8 mouse cellular contexts compared by ENCODE assay signal in the genomic region with DNA sequence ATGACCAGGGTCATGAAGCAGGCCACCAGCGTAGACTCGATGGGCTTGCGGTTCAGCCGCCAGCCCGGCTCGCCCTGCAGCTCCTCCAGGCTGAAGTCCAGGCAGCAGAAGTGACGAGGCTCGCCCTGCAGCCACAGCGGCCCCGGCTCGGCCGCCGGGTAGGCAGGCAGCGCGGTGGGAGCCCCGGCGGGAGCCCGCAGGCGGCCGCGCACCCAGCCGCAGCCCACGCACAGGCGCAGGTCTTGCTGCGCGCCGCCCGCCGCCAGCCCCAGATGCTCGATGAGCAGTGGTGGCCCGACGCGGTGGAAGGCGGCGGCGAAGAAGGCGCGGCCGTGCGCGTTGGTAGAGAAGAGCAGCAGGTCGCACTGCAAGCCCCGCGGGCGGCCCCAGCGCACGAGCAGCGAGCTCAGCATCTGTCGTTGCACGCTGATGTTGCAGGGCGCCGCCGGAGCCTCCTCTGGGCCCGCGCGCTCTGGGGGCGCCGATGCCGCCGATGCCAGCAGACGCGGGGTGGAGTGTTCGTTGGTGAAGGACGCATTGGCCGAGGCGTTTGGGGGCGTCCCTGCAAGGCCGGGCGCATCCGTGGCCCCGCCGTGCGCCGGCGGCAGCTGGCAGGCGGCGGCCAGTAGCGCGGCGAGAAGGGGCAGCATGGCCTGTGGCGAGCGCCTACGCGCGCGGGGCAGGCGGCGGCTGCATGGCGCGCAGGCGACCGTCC. TPM values are rescaled to one million over a fixed set of nuclear protein-coding genes. Genes with fewer than 3 reads are reported as not detected.
DNase-seq lines count a peak whose midpoint lies in the region; ATAC-seq and TF ChIP-seq lines count a peak whose summit lies in the region.

No protein-coding gene starts in this region.

- no peak for DNase-seq in heart, adult 2 months
- DNase-seq in heart, adult 18-20 months = no peak
- peak; percentile 88 for DNase-seq in adrenal gland, adult 2 months
- peak; percentile 78 for DNase-seq in forebrain, embryonic 14.5 days (ENCODE audit: low spot score)
- no peak for DNase-seq in limb, embryonic 10.5 days (ENCODE audit: low spot score)

- intact Hi-C loops in heart, adult 2 months (cut with DNase I) = loop anchor here (2.0 to 5.0 kb wide), 3 partner anchors 107 to 267 kb away; a partner anchor contains a TSS

- H3K9ac ChIP-seq in heart, adult 2 months (ENCODE audit: low read depth, low read length) = peak overlapping the region; percentile 72
- H3K9ac ChIP-seq in forebrain, embryonic 14.5 days (ENCODE audit: low read length) = peak overlapping the region; percentile 65
- H3K9ac ChIP-seq in hindbrain, embryonic 16.5 days (ENCODE audit: low read depth, low read length) = peak overlapping the region; percentile 91
- H3K9ac ChIP-seq in midbrain, embryonic 15.5 days = peak overlapping the region; percentile 68
- H3K9ac ChIP-seq in stomach, embryonic 15.5 days = peak overlapping the region; percentile 52

- TF ChIP-seq EP300 in heart, adult 2 months (IDR thresholded peaks at IDR 0.05; ENCODE audit: insufficient read depth, low read depth, low read length) = no peak

- H3K36me3 ChIP-seq in heart, adult 2 months (ENCODE audit: control insufficient read depth, insufficient read depth, low read length) = no peaks in the 10 kb centered on the region
- no peaks in the 10 kb centered on the region for H3K36me3 ChIP-seq in forebrain, embryonic 14.5 days (ENCODE audit: control insufficient read depth, insufficient read depth, low read length)
- H3K36me3 ChIP-seq in hindbrain, embryonic 16.5 days (ENCODE audit: control insufficient read depth, insufficient read depth, low read length) = no peaks in the 10 kb centered on the region
- no peaks in the 10 kb centered on the region; the same call in 1 of the 2 replicates for H3K36me3 ChIP-seq in limb, embryonic 10.5 days
- H3K36me3 ChIP-seq in midbrain, embryonic 15.5 days (replicated peaks) = no peaks in the 10 kb centered on the region
- H3K36me3 ChIP-seq in stomach, embryonic 15.5 days = no peaks in the 10 kb centered on the region

- no peaks in the 10 kb centered on the region for H3K4me1 ChIP-seq in heart, adult 2 months (ENCODE audit: control insufficient read depth, insufficient read depth, low read length)
- 0 out of 2 replicates have a peak, but pooled peaks cover 3% of the 10 kb centered on the region for H3K4me1 ChIP-seq in forebrain, embryonic 14.5 days (ENCODE audit: control insufficient read depth, insufficient read depth, low read length)
- peaks cover 2% of the 10 kb centered on the region for H3K4me1 ChIP-seq in hindbrain, embryonic 16.5 days (ENCODE audit: control insufficient read depth, insufficient read depth, low read depth, low read length)
- H3K4me1 ChIP-seq in limb, embryonic 10.5 days = peaks cover 17% of the 10 kb centered on the region
- no peaks in the 10 kb centered on the region for H3K4me1 ChIP-seq in midbrain, embryonic 15.5 days
- H3K4me1 ChIP-seq in stomach, embryonic 15.5 days = peaks cover 5% of the 10 kb centered on the region; the same call in 1 of the 2 replicates

- no peak for TF ChIP-seq POLR2A in heart, adult 2 months (IDR thresholded peaks at IDR 0.05; ENCODE audit: insufficient read depth, low read depth, low read length)

- no peak for TF ChIP-seq CTCF in heart, adult 2 months (IDR thresholded peaks at IDR 0.05)

- WGBS in heart, adult 2 months = under 1% methylated on average over 92 of the region's 92 CpGs
- WGBS in forebrain, embryonic 14.5 days = under 1% methylated on average over 74 of the region's 92 CpGs
- WGBS in hindbrain, embryonic 16.5 days = under 1% methylated on average over 54 of the region's 92 CpGs
- WGBS in limb, embryonic 10.5 days = under 1% methylated on average over 87 of the region's 92 CpGs
- under 1% methylated on average over 89 of the region's 92 CpGs for WGBS in midbrain, embryonic 15.5 days
- WGBS in stomach, embryonic 15.5 days = 0% methylated on average over 89 of the region's 92 CpGs

- no peak overlapping the region; the same call in none of the 2 replicates for H3K27ac ChIP-seq in heart, adult 2 months
- peak overlapping the region; percentile 64 for H3K27ac ChIP-seq in forebrain, embryonic 14.5 days (ENCODE audit: low read depth, low read length)
- H3K27ac ChIP-seq in hindbrain, embryonic 16.5 days (ENCODE audit: low read depth, low read length) = peak overlapping the region; percentile 87
- H3K27ac ChIP-seq in limb, embryonic 10.5 days = peak overlapping the region; percentile 83
- peak overlapping the region; percentile 78 for H3K27ac ChIP-seq in midbrain, embryonic 15.5 days
- peak overlapping the region; percentile 67 for H3K27ac ChIP-seq in stomach, embryonic 15.5 days

- H3K9me3 ChIP-seq in forebrain, embryonic 14.5 days (replicated peaks; ENCODE audit: control insufficient read depth, low read length) = no peaks in the 10 kb centered on the region
- no peaks in the 10 kb centered on the region for H3K9me3 ChIP-seq in hindbrain, embryonic 16.5 days (ENCODE audit: control insufficient read depth, low read length)
- H3K9me3 ChIP-seq in limb, embryonic 10.5 days (replicated peaks) = no peaks in the 10 kb centered on the region
- no peaks in the 10 kb centered on the region for H3K9me3 ChIP-seq in midbrain, embryonic 15.5 days
- no peaks in the 10 kb centered on the region for H3K9me3 ChIP-seq in stomach, embryonic 15.5 days

- ATAC-seq in forebrain, embryonic 14.5 days = peak; percentile 74
- ATAC-seq in hindbrain, embryonic 16.5 days = peak; percentile 85
- peak; percentile 83 for ATAC-seq in midbrain, embryonic 15.5 days (replicated peaks)
- ATAC-seq in stomach, embryonic 15.5 days (ENCODE audit: insufficient read depth, low FRiP score, low read depth) = peak; percentile 70

- H3K27me3 ChIP-seq in heart, adult 2 months (ENCODE audit: control insufficient read depth, insufficient read depth, low read length) = no peaks in the 10 kb centered on the region
- peaks cover 11% of the 10 kb centered on the region; the same call in 1 of the 2 replicates for H3K27me3 ChIP-seq in forebrain, embryonic 14.5 days (replicated peaks; ENCODE audit: control insufficient read depth, insufficient read depth, low read length)
- no peaks in the 10 kb centered on the region for H3K27me3 ChIP-seq in hindbrain, embryonic 16.5 days (replicated peaks; ENCODE audit: control insufficient read depth, insufficient read depth, low read length)
- peaks cover 39% of the 10 kb centered on the region for H3K27me3 ChIP-seq in limb, embryonic 10.5 days (ENCODE audit: low read depth, poor library complexity, severe bottlenecking)
- H3K27me3 ChIP-seq in midbrain, embryonic 15.5 days (replicated peaks) = no peaks in the 10 kb centered on the region
- no peaks in the 10 kb centered on the region; the same call in 1 of the 2 replicates for H3K27me3 ChIP-seq in stomach, embryonic 15.5 days (replicated peaks)

- peak overlapping the region; percentile 87 for H3K4me2 ChIP-seq in forebrain, embryonic 14.5 days (ENCODE audit: low read length)
- H3K4me2 ChIP-seq in hindbrain, embryonic 16.5 days (ENCODE audit: low read length) = peak overlapping the region; percentile 83
- H3K4me2 ChIP-seq in midbrain, embryonic 15.5 days = peak overlapping the region; percentile 63
- H3K4me2 ChIP-seq in stomach, embryonic 15.5 days = peak overlapping the region; percentile 99

- H3K4me3 ChIP-seq in heart, adult 2 months = peak overlapping the region; percentile 70
- peak overlapping the region; percentile 63 for H3K4me3 ChIP-seq in forebrain, embryonic 14.5 days (ENCODE audit: low read depth, low read length)
- H3K4me3 ChIP-seq in hindbrain, embryonic 16.5 days (ENCODE audit: low read length) = peak overlapping the region; percentile 92
- H3K4me3 ChIP-seq in limb, embryonic 10.5 days = peak overlapping the region; percentile 74
- peak overlapping the region; percentile 70 for H3K4me3 ChIP-seq in midbrain, embryonic 15.5 days
- H3K4me3 ChIP-seq in stomach, embryonic 15.5 days (replicated peaks) = peak overlapping the region; percentile 83

- no peaks in the 10 kb centered on the region for H3K79me2 ChIP-seq in heart, adult 2 months (replicated peaks; ENCODE audit: control insufficient read depth, insufficient read depth, low read length)

RNA-seq across cellular contexts. Expression of a gene that starts 0.5 kb away (rescaled TPM):
- 1 to 10 TPM; 4.5 to 5.5 TPM for total RNA-seq in heart, adult 2 months (2021)
- polyA plus RNA-seq in heart, adult 2 months (2012; rRNA removed) = 0.94 and 2.1 TPM in 2 replicates
- 1 to 10 TPM; 4.5 to 6.5 TPM for total RNA-seq in heart, adult 18-20 months (2021)
- 10 to 100 TPM in 1 of 2 experiments, 1 to 10 TPM in 1; 4.5 to 11.0 TPM for total RNA-seq in adrenal gland, adult 2 months (2021)
- 42.7 and 50.3 TPM in 2 replicates for polyA plus RNA-seq in adrenal gland, adult 2 months (2012; rRNA removed)
- polyA plus RNA-seq in forebrain, embryonic 14.5 days (2014; fragmentation: Nextera tagmentation; extraction: Ambion mirVana) = 18.5 and 18.7 TPM in 2 replicates
- 25.3 and 32.3 TPM in 2 replicates for polyA plus RNA-seq in hindbrain, embryonic 16.5 days (2015; fragmentation: Nextera tagmentation; extraction: Ambion mirVana)
- 4.2 and 4.9 TPM in 2 replicates for polyA plus RNA-seq in limb, embryonic 10.5 days (2016; fragmentation: Nextera tagmentation; extraction: Ambion mirVana)
- 40.8 and 41.8 TPM in 2 replicates for polyA plus RNA-seq in midbrain, embryonic 15.5 days (2015; fragmentation: Nextera tagmentation; extraction: Ambion mirVana)
- 14.9 and 17.1 TPM in 2 replicates for polyA plus RNA-seq in stomach, embryonic 15.5 days (2015; fragmentation: Nextera tagmentation; extraction: Ambion mirVana)

RNA-seq across cellular contexts. Expression of a gene that starts 44.2 kb away (rescaled TPM):
- under 1 TPM; 0.10 to 0.11 TPM for total RNA-seq in heart, adult 2 months (2021)
- 0.50 and 0.78 TPM in 2 replicates for polyA plus RNA-seq in heart, adult 2 months (2012; rRNA removed)
- total RNA-seq in heart, adult 18-20 months (2021) = under 1 TPM; 0.17 to 0.36 TPM
- under 1 TPM; 0.14 to 0.17 TPM for total RNA-seq in adrenal gland, adult 2 months (2021)
- polyA plus RNA-seq in adrenal gland, adult 2 months (2012; rRNA removed) = 0.06 and 0.08 TPM in 2 replicates
- polyA plus RNA-seq in forebrain, embryonic 14.5 days (2014; fragmentation: Nextera tagmentation; extraction: Ambion mirVana) = 0.05 and 0.06 TPM in 2 replicates
- polyA plus RNA-seq in hindbrain, embryonic 16.5 days (2015; fragmentation: Nextera tagmentation; extraction: Ambion mirVana) = 0.11 and 0.24 TPM in 2 replicates
- 2.8 and 3.5 TPM in 2 replicates for polyA plus RNA-seq in limb, embryonic 10.5 days (2016; fragmentation: Nextera tagmentation; extraction: Ambion mirVana)
- polyA plus RNA-seq in midbrain, embryonic 15.5 days (2015; fragmentation: Nextera tagmentation; extraction: Ambion mirVana) = 0.05 and 0.11 TPM in 2 replicates
- 13.5 and 15.3 TPM in 2 replicates for polyA plus RNA-seq in stomach, embryonic 15.5 days (2015; fragmentation: Nextera tagmentation; extraction: Ambion mirVana)

Comparison
In these comparisons a context has a peak if more than half of its experiments do, and no peak if none do; other contexts are left out.
1. DNase-seq: peak in adrenal gland, adult 2 months (single experiment) and forebrain, embryonic 14.5 days (single experiment); none in heart, adult 2 months (0 of 2), heart, adult 18-20 months (0 of 2) and limb, embryonic 10.5 days (single experiment).
2. Peak in every context shown above with its lines, with median percentiles within 50 percentile points of each other: H3K4me3 ChIP-seq, H3K9ac ChIP-seq, ATAC-seq and H3K4me2 ChIP-seq.